Mouse (Mus musculus) G1E (cell line): ENCODE results near the gene C130032M10Rik.

Experiments
- CTCF ChIP-seq: IDR thresholded peaks from 2 replicates; pipeline ENCODE4 v1.5.1; 2012; ENCODE audit warnings: low read depth, low read length, inconsistent platforms, mixed read lengths
- GATA1 ChIP-seq: IDR thresholded peaks from 2 replicates; pipeline ENCODE4 v1.6.1; 2012; ENCODE audit warnings: borderline replicate concordance, low read length, inconsistent platforms, mixed read lengths
- POLR2AphosphoS5 ChIP-seq: IDR thresholded peaks from 2 replicates; pipeline ENCODE4 v1.6.1; 2012; ENCODE audit warnings: low read depth, low read length, inconsistent platforms; ENCODE audit not compliant: insufficient replicate concordance
- TAL1 ChIP-seq: conservative IDR thresholded peaks from 2 replicates; pipeline ENCODE4 v1.6.1; 2012; ENCODE audit warnings: low read depth, low read length, inconsistent platforms, mixed read lengths

GRCm38 (mm10) chr9:114548496-114548895 is 33.0 kb downstream of the C130032M10Rik start:
- TF ChIP-seq CTCF (no peak), POLR2AphosphoS5 (no peak), TAL1 (no peak), GATA1 (no peak)
